In genomic region chr11:96943746-96944304, GRCm38 (mm10) we compare ENCODE assay signal across 8 mouse cellular contexts. TPM values are rescaled to one million over a fixed set of nuclear protein-coding genes. Genes with fewer than 3 reads are reported as not detected.
DNase-seq lines count a peak whose midpoint lies in the region; ATAC-seq and TF ChIP-seq lines count a peak whose summit lies in the region.

Gene Pnpo, minus strand, starts transcription at chr11:96943986.

- WGBS in hindbrain, postnatal 0 days, result under 1% methylated on average over 29 of the region's 29 CpGs

- peak within 1 kb of the TSS; percentile 47 for H3K9ac ChIP-seq in hindbrain, postnatal 0 days (replicated peaks; ENCODE audit: low read length)

- peak within 1 kb of the TSS; percentile 89 for H3K27ac ChIP-seq in gastrocnemius, adult 2 months
- H3K27ac ChIP-seq in hindbrain, postnatal 0 days, result peak within 1 kb of the TSS; percentile 64; the same call in 1 of the 2 replicates
- H3K27ac ChIP-seq in left cerebral cortex, adult 2 months, result peak within 1 kb of the TSS; percentile 87

- H3K27me3 ChIP-seq in hindbrain, postnatal 0 days (ENCODE audit: insufficient read depth, low read length), result no peaks in the 10 kb centered on the region

- peak; percentile 83 for ATAC-seq in common myeloid progenitor, adult 5-6 weeks (replicated peaks; ENCODE audit: low read depth, poor library complexity, severe bottlenecking)
- ATAC-seq in hindbrain, postnatal 0 days, result peak; percentile 96
- ATAC-seq in megakaryocyte, adult 5-6 weeks (ENCODE audit: poor library complexity, severe bottlenecking), result peak; percentile 93

- no peak for TF ChIP-seq CTCF in gastrocnemius, adult 2 months (IDR thresholded peaks at IDR 0.05)
- TF ChIP-seq CTCF in hindbrain, postnatal 0 days (IDR thresholded peaks at IDR 0.05; ENCODE audit: low read depth), result no peak
- no peak for TF ChIP-seq CTCF in left cerebral cortex, adult 2 months (IDR thresholded peaks at IDR 0.05)

- peaks cover 6% of the 10 kb centered on the region; the same call in 1 of the 2 replicates for H3K4me1 ChIP-seq in hindbrain, postnatal 0 days (ENCODE audit: insufficient read depth, low read length)

- no peaks in the 10 kb centered on the region for H3K9me3 ChIP-seq in hindbrain, postnatal 0 days (ENCODE audit: low read length)

- no peaks in the 10 kb centered on the region for H3K36me3 ChIP-seq in hindbrain, postnatal 0 days (ENCODE audit: insufficient read depth, low read length)

- intact Hi-C loops in gastrocnemius, adult 2 months (cut with DNase I), result no loop called here
- intact Hi-C loops in left cerebral cortex, adult 2 months (cut with DNase I), result no loop called here

- peak; percentile 97 for DNase-seq in ZHBTc4 (ENCODE audit: low read depth, low spot score)
- peak; percentile 92 for DNase-seq in gastrocnemius, adult 2 months
- peak; percentile 96 for DNase-seq in hindbrain, postnatal 0 days (ENCODE audit: low spot score)
- peak; percentile 85 to 90 for DNase-seq in left cerebral cortex, adult 2 months (ENCODE audit: extremely low spot score in 1 of 2, low spot score in 2 of 2)
- DNase-seq in right cerebral cortex, adult 2 months (ENCODE audit: low spot score in 2 of 2), result peak; percentile 95
- peak; percentile 91 for DNase-seq in urinary bladder, postnatal 14 days (ENCODE audit: low spot score)

- H3K4me3 ChIP-seq in gastrocnemius, adult 2 months, result peak within 1 kb of the TSS; percentile 74
- peak within 1 kb of the TSS; percentile 44 for H3K4me3 ChIP-seq in hindbrain, postnatal 0 days (ENCODE audit: low read length)
- H3K4me3 ChIP-seq in left cerebral cortex, adult 2 months, result peak within 1 kb of the TSS; percentile 55

- H3K4me2 ChIP-seq in hindbrain, postnatal 0 days (ENCODE audit: low read depth, low read length), result peak within 1 kb of the TSS; percentile 87

RNA-seq across cellular contexts. Expression of gene Pnpo, which starts in this region (rescaled TPM):
- total RNA-seq in common myeloid progenitor, adult 5-6 weeks (2017), result 24.8 and 31.9 TPM in 2 replicates
- 1 to 10 TPM; 7.4 to 8.2 TPM for total RNA-seq in gastrocnemius, adult 2 months (2021)
- total RNA-seq in hindbrain, postnatal 0 days (2014; rRNA removed), result 31.5 and 37.2 TPM in 2 replicates
- 37.3 and 38.3 TPM in 2 replicates for polyA plus RNA-seq in hindbrain, postnatal 0 days (2015; fragmentation: Nextera tagmentation; extraction: Ambion mirVana)
- total RNA-seq in left cerebral cortex, adult 2 months (2021), result 10 to 100 TPM; 40.0 to 40.2 TPM
- total RNA-seq in megakaryocyte, adult 5-6 weeks (2015), result 16.8 and 19.9 TPM in 2 replicates
- total RNA-seq in megakaryocyte, adult 5-6 weeks (2017), result 29.1 and 32.8 TPM in 2 replicates

Comparison
In these comparisons a context has a peak if more than half of its experiments do, and no peak if none do; other contexts are left out.
1. Peak in every context shown above with its lines: DNase-seq, ATAC-seq, H3K4me3 ChIP-seq and H3K27ac ChIP-seq.